Mouse (Mus musculus): ENCODE data around the gene Gzmm. TPM values are rescaled to one million over a fixed set of nuclear protein-coding genes. Genes with fewer than 3 reads are reported as not detected.

Gzmm gene
- polyA plus RNA-seq, 1 experiment from 2014 or later: 1.6 TPM

GRCm38 (mm10) chr10:79704065-79704969 lies 15.5 kb downstream of the Gzmm start, which contains the start of gene Bsg:
Gene Bsg (plus strand): TSS chr10:79704491.
- no peaks in the 10 kb centered on the region for H3K27me3 ChIP-seq (ENCODE audit: control insufficient read depth, insufficient read depth, low read depth, low read length)
- peaks cover 30% of the 10 kb centered on the region for H3K4me1 ChIP-seq (ENCODE audit: control insufficient read depth, insufficient read depth, low read length)
- peaks cover 4% of the 10 kb centered on the region; the same call in 1 of the 2 replicates for H3K36me3 ChIP-seq (ENCODE audit: control insufficient read depth, insufficient read depth, low read length)
- no peaks in the 10 kb centered on the region for H3K9me3 ChIP-seq (replicated peaks; ENCODE audit: control insufficient read depth, low read length, poor library complexity, severe bottlenecking)
- peak; percentile 94 for ATAC-seq
- peak within 1 kb of the TSS; percentile 89 for H3K9ac ChIP-seq (ENCODE audit: low read depth, low read length)
- H3K27ac ChIP-seq (ENCODE audit: low read length): peak within 1 kb of the TSS; percentile 85
- H3K4me2 ChIP-seq (ENCODE audit: low read length): peak within 1 kb of the TSS; percentile 69
- peak within 1 kb of the TSS; percentile 73 for H3K4me3 ChIP-seq (ENCODE audit: low read depth, low read length)
- WGBS: under 1% methylated on average over 47 of the region's 65 CpGs

GRCm38 (mm10) chr10:79704970-79705360 lies 16.1 kb downstream of the Gzmm start:
- Histone ChIP-seq H3K9me3 (replicated peaks; ENCODE audit: control insufficient read depth, low read length, poor library complexity, severe bottlenecking) (no peaks in the 10 kb centered on the region), H3K4me1 (ENCODE audit: control insufficient read depth, insufficient read depth, low read length) (peaks cover 30% of the 10 kb centered on the region), H3K4me3 (ENCODE audit: low read depth, low read length) (peak overlapping the region; percentile 73), H3K4me2 (ENCODE audit: low read length) (peak overlapping the region; percentile 69), H3K9ac (ENCODE audit: low read depth, low read length) (peak overlapping the region; percentile 89), H3K27ac (ENCODE audit: low read length) (peak overlapping the region; percentile 85), H3K36me3 (ENCODE audit: control insufficient read depth, insufficient read depth, low read length) (peaks cover 9% of the 10 kb centered on the region; the same call in 1 of the 2 replicates), H3K27me3 (ENCODE audit: control insufficient read depth, insufficient read depth, low read depth, low read length) (no peaks in the 10 kb centered on the region)
- peak; percentile 12; the same call in 1 of the 2 replicates for ATAC-seq
- WGBS: 5% methylated on average over 10 of the region's 10 CpGs

DNA sequence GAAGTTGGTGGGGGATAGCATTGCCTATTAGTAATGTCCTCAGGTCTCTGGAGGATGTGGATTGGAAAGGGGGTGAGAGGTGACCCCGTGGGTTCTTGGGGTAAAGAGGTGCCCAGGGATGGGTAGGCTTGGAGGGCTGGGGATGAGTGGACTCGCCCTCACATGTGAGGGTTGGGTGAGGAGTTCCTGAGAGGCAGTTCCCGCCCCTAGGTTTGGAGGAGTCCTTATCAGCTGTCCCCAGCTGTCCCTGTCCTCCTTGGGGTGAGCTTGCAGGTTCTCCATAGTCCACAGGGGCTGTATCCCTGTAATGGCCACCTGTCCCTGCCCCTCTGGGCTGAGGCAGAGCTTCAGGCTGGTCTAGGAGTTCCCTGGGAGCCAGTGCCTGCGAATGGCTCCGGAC lies 17.1 kb downstream of the Gzmm start:
- ATAC-seq: no peak
- H3K36me3 ChIP-seq (ENCODE audit: control insufficient read depth, insufficient read depth, low read length): peaks cover 13% of the 10 kb centered on the region; the same call in 1 of the 2 replicates
- peaks cover 30% of the 10 kb centered on the region for H3K4me1 ChIP-seq (ENCODE audit: control insufficient read depth, insufficient read depth, low read length)
- peak overlapping the region; percentile 89; the same call in 1 of the 2 replicates for H3K9ac ChIP-seq (ENCODE audit: low read depth, low read length)
- H3K4me3 ChIP-seq (ENCODE audit: low read depth, low read length): peak overlapping the region; percentile 11; the same call in 1 of the 2 replicates
- no peak overlapping the region for H3K27ac ChIP-seq (ENCODE audit: low read length)
- H3K27me3 ChIP-seq (ENCODE audit: control insufficient read depth, insufficient read depth, low read depth, low read length): no peaks in the 10 kb centered on the region
- H3K4me2 ChIP-seq (ENCODE audit: low read length): peak overlapping the region; percentile 69
- H3K9me3 ChIP-seq (replicated peaks; ENCODE audit: control insufficient read depth, low read length, poor library complexity, severe bottlenecking): no peaks in the 10 kb centered on the region
- 76% methylated on average over 5 of the region's 5 CpGs for WGBS

DNA sequence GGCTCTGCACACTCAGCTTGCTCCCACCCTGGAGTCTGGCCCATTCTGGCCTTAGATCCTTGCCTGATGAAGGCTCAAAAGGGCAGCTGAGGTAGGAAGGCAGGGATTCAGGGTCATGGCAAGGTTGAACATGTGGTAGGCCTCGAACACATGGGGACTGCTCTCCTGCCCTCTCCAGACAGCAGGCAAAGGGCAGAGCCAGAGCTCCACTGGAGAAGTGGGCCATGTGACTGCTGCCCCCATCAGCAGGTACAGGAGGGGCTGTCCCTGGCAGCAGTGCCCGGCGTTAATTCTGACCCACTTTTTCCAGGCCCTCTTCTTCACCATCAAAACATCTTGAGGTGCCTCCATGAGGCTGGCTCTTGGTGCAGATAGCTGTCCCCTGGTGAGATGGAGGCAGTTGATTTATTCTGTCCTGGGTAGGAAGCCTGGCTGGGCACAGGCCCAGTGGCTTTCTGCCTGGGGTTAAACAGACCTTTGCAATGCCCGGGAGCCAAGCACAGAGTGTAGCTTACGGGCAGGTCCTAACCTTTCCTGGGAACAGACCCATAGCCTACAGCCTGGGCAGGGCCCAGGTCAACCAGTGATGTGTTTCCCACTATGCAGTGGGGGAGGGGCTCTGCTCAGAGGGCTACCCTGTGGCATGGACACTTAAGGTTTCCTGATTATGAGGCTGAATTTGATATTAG lies 17.7 kb downstream of the Gzmm start:
- H3K9ac ChIP-seq (ENCODE audit: low read depth, low read length): peak overlapping the region; percentile 89
- H3K36me3 ChIP-seq (ENCODE audit: control insufficient read depth, insufficient read depth, low read length): peaks cover 16% of the 10 kb centered on the region; the same call in 1 of the 2 replicates
- no peak for ATAC-seq
- H3K4me2 ChIP-seq (ENCODE audit: low read length): peak overlapping the region; percentile 69
- H3K9me3 ChIP-seq (replicated peaks; ENCODE audit: control insufficient read depth, low read length, poor library complexity, severe bottlenecking): no peaks in the 10 kb centered on the region
- no peaks in the 10 kb centered on the region for H3K27me3 ChIP-seq (ENCODE audit: control insufficient read depth, insufficient read depth, low read depth, low read length)
- WGBS: 86% methylated on average over 5 of the region's 5 CpGs
- no peak overlapping the region for H3K27ac ChIP-seq (ENCODE audit: low read length)
- peak overlapping the region; percentile 11; the same call in 1 of the 2 replicates for H3K4me3 ChIP-seq (ENCODE audit: low read depth, low read length)
- peaks cover 30% of the 10 kb centered on the region for H3K4me1 ChIP-seq (ENCODE audit: control insufficient read depth, insufficient read depth, low read length)

- no peak for ATAC-seq
- peak overlapping the region; percentile 9; the same call in 1 of the 2 replicates for H3K4me3 ChIP-seq (ENCODE audit: low read depth, low read length)
- peaks cover 30% of the 10 kb centered on the region for H3K4me1 ChIP-seq (ENCODE audit: control insufficient read depth, insufficient read depth, low read length)
- 83% methylated on average over 1 of the region's 1 CpGs for WGBS
- no peak overlapping the region for H3K9ac ChIP-seq (ENCODE audit: low read depth, low read length)
- peak overlapping the region; percentile 18; the same call in 1 of the 2 replicates for H3K4me2 ChIP-seq (ENCODE audit: low read length)
- peaks cover 16% of the 10 kb centered on the region; the same call in 1 of the 2 replicates for H3K36me3 ChIP-seq (ENCODE audit: control insufficient read depth, insufficient read depth, low read length)
- no peaks in the 10 kb centered on the region for H3K9me3 ChIP-seq (replicated peaks; ENCODE audit: control insufficient read depth, low read length, poor library complexity, severe bottlenecking)
- H3K27ac ChIP-seq (ENCODE audit: low read length): 0 out of 2 replicates have a peak overlapping the region, but pooled peaks have one; percentile 37
- H3K27me3 ChIP-seq (ENCODE audit: control insufficient read depth, insufficient read depth, low read depth, low read length): no peaks in the 10 kb centered on the region
These were observed 18.3 kb downstream of the Gzmm start for GRCm38 (mm10) chr10:79707162-79707561.

DNA sequence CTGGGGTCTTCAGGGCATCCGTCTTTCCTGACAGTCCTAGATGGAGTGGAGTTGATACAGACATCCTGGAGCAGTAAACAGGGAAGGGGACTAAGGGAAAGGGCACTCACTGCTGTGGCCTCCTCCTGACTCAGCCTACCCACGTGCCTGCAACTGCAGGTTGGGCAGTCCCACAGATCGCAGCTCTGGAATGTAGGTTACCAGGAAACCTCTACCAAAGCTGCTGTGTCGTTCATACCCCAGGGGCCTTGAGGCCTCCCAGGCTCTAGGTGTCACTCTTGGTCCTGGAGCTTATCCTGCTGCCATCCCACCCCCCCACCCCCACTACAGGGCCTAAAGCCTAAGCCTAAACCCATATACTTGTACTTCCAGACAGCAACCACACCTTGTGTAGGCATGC lies 18.9 kb downstream of the Gzmm start:
- H3K4me3 ChIP-seq (ENCODE audit: low read depth, low read length): no peak overlapping the region
- H3K9ac ChIP-seq (ENCODE audit: low read depth, low read length): no peak overlapping the region
- 66% methylated on average over 4 of the region's 4 CpGs for WGBS
- H3K27me3 ChIP-seq (ENCODE audit: control insufficient read depth, insufficient read depth, low read depth, low read length): no peaks in the 10 kb centered on the region
- H3K4me2 ChIP-seq (ENCODE audit: low read length): peak overlapping the region; percentile 18; the same call in 1 of the 2 replicates
- no peaks in the 10 kb centered on the region for H3K9me3 ChIP-seq (replicated peaks; ENCODE audit: control insufficient read depth, low read length, poor library complexity, severe bottlenecking)
- peaks cover 30% of the 10 kb centered on the region for H3K4me1 ChIP-seq (ENCODE audit: control insufficient read depth, insufficient read depth, low read length)
- H3K27ac ChIP-seq (ENCODE audit: low read length): no peak overlapping the region
- no peak for ATAC-seq
- H3K36me3 ChIP-seq (ENCODE audit: control insufficient read depth, insufficient read depth, low read length): peaks cover 16% of the 10 kb centered on the region; the same call in 1 of the 2 replicates

DNA sequence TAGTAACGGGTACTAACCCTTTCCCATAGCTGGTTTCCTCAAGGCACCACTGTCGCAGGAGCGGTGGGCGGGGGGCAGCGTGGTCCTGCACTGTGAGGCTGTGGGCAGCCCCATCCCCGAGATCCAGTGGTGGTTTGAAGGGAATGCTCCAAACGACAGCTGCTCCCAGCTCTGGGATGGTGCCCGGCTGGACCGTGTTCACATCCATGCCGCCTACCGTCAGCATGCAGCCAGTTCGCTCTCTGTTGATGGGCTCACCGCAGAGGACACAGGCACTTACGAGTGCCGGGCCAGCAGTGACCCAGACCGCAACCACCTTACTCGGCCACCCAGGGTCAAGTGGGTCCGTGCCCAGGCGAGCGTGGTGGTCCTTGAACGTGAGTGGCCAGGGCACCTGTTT lies 19.8 kb downstream of the Gzmm start:
- ATAC-seq: no peak
- Histone ChIP-seq H3K36me3 (ENCODE audit: control insufficient read depth, insufficient read depth, low read length) (peaks cover 16% of the 10 kb centered on the region; the same call in 1 of the 2 replicates), H3K4me2 (ENCODE audit: low read length) (0 out of 2 replicates have a peak overlapping the region, but pooled peaks have one; percentile 3), H3K27ac (ENCODE audit: low read length) (no peak overlapping the region), H3K9me3 (replicated peaks; ENCODE audit: control insufficient read depth, low read length, poor library complexity, severe bottlenecking) (no peaks in the 10 kb centered on the region), H3K4me1 (ENCODE audit: control insufficient read depth, insufficient read depth, low read length) (peaks cover 30% of the 10 kb centered on the region), H3K9ac (ENCODE audit: low read depth, low read length) (no peak overlapping the region), H3K27me3 (ENCODE audit: control insufficient read depth, insufficient read depth, low read depth, low read length) (no peaks in the 10 kb centered on the region), H3K4me3 (ENCODE audit: low read depth, low read length) (no peak overlapping the region)
- 90% methylated on average over 21 of the region's 21 CpGs for WGBS

- Histone ChIP-seq H3K9ac (ENCODE audit: low read depth, low read length) (no peak overlapping the region), H3K36me3 (ENCODE audit: control insufficient read depth, insufficient read depth, low read length) (peaks cover 16% of the 10 kb centered on the region; the same call in 1 of the 2 replicates), H3K27me3 (ENCODE audit: control insufficient read depth, insufficient read depth, low read depth, low read length) (no peaks in the 10 kb centered on the region), H3K4me3 (ENCODE audit: low read depth, low read length) (no peak overlapping the region), H3K9me3 (replicated peaks; ENCODE audit: control insufficient read depth, low read length, poor library complexity, severe bottlenecking) (no peaks in the 10 kb centered on the region), H3K27ac (ENCODE audit: low read length) (no peak overlapping the region), H3K4me2 (ENCODE audit: low read length) (no peak overlapping the region), H3K4me1 (ENCODE audit: control insufficient read depth, insufficient read depth, low read length) (peaks cover 30% of the 10 kb centered on the region)
- WGBS: 84% methylated on average over 7 of the region's 7 CpGs
- ATAC-seq: no peak
These were observed 20.5 kb downstream of the Gzmm start for GRCm38 (mm10) chr10:79709307-79709706.
